Comparison of ENCODE assay signal across 32 mouse cellular contexts in the genomic region with DNA sequence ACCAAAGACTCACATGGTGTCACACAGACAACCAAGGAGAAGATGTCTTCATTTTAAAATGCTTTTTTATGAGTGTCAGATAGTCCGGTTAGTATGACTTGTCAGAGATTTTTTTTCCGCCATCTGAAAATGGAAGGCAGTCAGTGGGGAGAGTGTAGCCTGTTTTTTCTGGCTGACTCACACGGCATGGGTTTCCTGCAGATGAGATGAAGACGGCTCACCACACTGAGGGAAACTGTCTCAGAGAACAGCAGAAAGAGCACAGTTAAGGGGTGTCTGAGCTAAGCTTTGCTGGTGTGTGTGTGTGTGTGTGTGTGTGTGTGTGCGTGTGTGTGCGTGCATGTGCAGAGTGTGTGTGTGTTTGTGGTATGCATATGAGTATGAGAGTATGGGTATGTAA. TPM values are rescaled to one million over a fixed set of nuclear protein-coding genes. Genes with fewer than 3 reads are reported as not detected.
DNase-seq lines count a peak whose midpoint lies in the region; ATAC-seq and TF ChIP-seq lines count a peak whose summit lies in the region.
"Had no signal": no experiment of that assay in that cellular context is flagged by ENCODE, and none has a peak within 500 bp of the region (broad histone marks: within the 10 kb centered on the region; RNA-seq: fewer than 3 reads in every experiment).

No protein-coding gene starts in this region.

- ATAC-seq in forebrain, postnatal 0 days = peak; percentile 56
- ATAC-seq in forebrain, embryonic 14.5 days = no peak
- ATAC-seq in megakaryocyte, adult 5-6 weeks (ENCODE audit: poor library complexity, severe bottlenecking) = no peak
- ATAC-seq in limb, embryonic 11.5 days (ENCODE audit: insufficient number of reproducible peaks, low FRiP score, low TSS enrichment, low read depth) = no peak
- ATAC-seq: forebrain, embryonic 13.5 days; intestine, embryonic 15.5 days; lung, postnatal 0 days; Patski had no signal

- H3K4me2 ChIP-seq in forebrain, postnatal 0 days (ENCODE audit: low read depth) = no peak overlapping the region
- no peak overlapping the region for H3K4me2 ChIP-seq in forebrain, embryonic 14.5 days (ENCODE audit: low read length)
- no peak overlapping the region for H3K4me2 ChIP-seq in limb, embryonic 11.5 days (ENCODE audit: low read depth, severe bottlenecking)
- H3K4me2 ChIP-seq: forebrain, embryonic 13.5 days; heart, embryonic 12.5 days; hindbrain, embryonic 15.5 days; intestine, embryonic 15.5 days; limb, embryonic 15.5 days; liver, embryonic 13.5 days; midbrain, embryonic 11.5 days had no signal

- no peak for TF ChIP-seq CTCF in forebrain, postnatal 0 days (IDR thresholded peaks at IDR 0.05; ENCODE audit: low read depth)

- no peak for DNase-seq in forebrain, postnatal 0 days
- no peak for DNase-seq in forebrain, embryonic 14.5 days (ENCODE audit: low spot score)
- peak; percentile 36 for DNase-seq in brain, adult 2 months (ENCODE audit: low read depth, low spot score)
- no peak for DNase-seq in limb, embryonic 11.5 days (ENCODE audit: low spot score)
- no peak for DNase-seq in left cerebral cortex, adult 9 months (ENCODE audit: low spot score in 2 of 2)
- DNase-seq: adrenal gland, postnatal 10 days; cerebellum, adult 11 months; cerebellum, adult 9-10 months; cerebellum, postnatal 36 days; embryo, embryonic 11 days; gastrocnemius, postnatal 25 days; heart, adult 18-20 months; heart, postnatal 4 days; kidney, adult 8-10 months; kidney, postnatal 14 days; liver, embryonic 13.5 days; lung, adult 18-20 months; lung, postnatal 4 days; spleen, adult 18-20 months; thymus, postnatal 14 days had no signal

- H3K9ac ChIP-seq in forebrain, postnatal 0 days = no peak overlapping the region
- H3K9ac ChIP-seq in forebrain, embryonic 14.5 days (ENCODE audit: low read length) = no peak overlapping the region
- no peak overlapping the region for H3K9ac ChIP-seq in limb, embryonic 11.5 days (ENCODE audit: low read length)
- H3K9ac ChIP-seq: forebrain, embryonic 13.5 days; heart, embryonic 12.5 days; hindbrain, embryonic 15.5 days; intestine, embryonic 15.5 days; limb, embryonic 15.5 days; liver, embryonic 13.5 days had no signal

- no peaks in the 10 kb centered on the region for H3K36me3 ChIP-seq in forebrain, postnatal 0 days (ENCODE audit: insufficient read depth)
- no peaks in the 10 kb centered on the region for H3K36me3 ChIP-seq in forebrain, embryonic 14.5 days (ENCODE audit: control insufficient read depth, insufficient read depth, low read length)
- H3K36me3 ChIP-seq in megakaryocyte, embryonic 14.5 days (replicated peaks; ENCODE audit: low read length) = no peaks in the 10 kb centered on the region
- H3K36me3 ChIP-seq in limb, embryonic 11.5 days (ENCODE audit: control insufficient read depth, insufficient read depth, low read length) = no peaks in the 10 kb centered on the region
- H3K36me3 ChIP-seq: G1E; heart, embryonic 12.5 days; hindbrain, embryonic 15.5 days; intestine, embryonic 15.5 days; limb, embryonic 15.5 days; liver, embryonic 13.5 days had no signal

- H3K4me3 ChIP-seq in forebrain, postnatal 0 days (ENCODE audit: low read depth, low read length) = no peak overlapping the region
- no peak overlapping the region for H3K4me3 ChIP-seq in forebrain, embryonic 14.5 days (ENCODE audit: low read depth, low read length)
- H3K4me3 ChIP-seq in megakaryocyte, embryonic 14.5 days (replicated peaks) = peak overlapping the region; percentile 28
- H3K4me3 ChIP-seq in limb, embryonic 11.5 days (ENCODE audit: low read depth, low read length) = no peak overlapping the region
- H3K4me3 ChIP-seq: forebrain, embryonic 13.5 days; heart, embryonic 12.5 days; hindbrain, embryonic 15.5 days; intestine, embryonic 15.5 days; left cerebral cortex, adult 2 months; limb, embryonic 15.5 days; liver, embryonic 13.5 days had no signal

- no peaks in the 10 kb centered on the region for H3K4me1 ChIP-seq in forebrain, postnatal 0 days (ENCODE audit: insufficient read depth)
- H3K4me1 ChIP-seq in forebrain, embryonic 14.5 days (ENCODE audit: control insufficient read depth, insufficient read depth, low read length) = no peaks in the 10 kb centered on the region
- H3K4me1 ChIP-seq in megakaryocyte, embryonic 14.5 days = peaks cover 3% of the 10 kb centered on the region; the same call in 1 of the 2 replicates
- peaks cover 32% of the 10 kb centered on the region for H3K4me1 ChIP-seq in limb, embryonic 11.5 days (ENCODE audit: control insufficient read depth, insufficient read depth, low read length)
- H3K4me1 ChIP-seq: forebrain, embryonic 13.5 days; hindbrain, embryonic 15.5 days had no signal

- H3K27ac ChIP-seq in forebrain, postnatal 0 days (ENCODE audit: low read depth, low read length) = no peak overlapping the region
- H3K27ac ChIP-seq in forebrain, embryonic 14.5 days (ENCODE audit: low read depth, low read length) = no peak overlapping the region
- H3K27ac ChIP-seq in limb, embryonic 11.5 days (replicated peaks; ENCODE audit: low read depth, low read length) = 0 out of 2 replicates have a peak overlapping the region, but pooled peaks have one; percentile 30
- H3K27ac ChIP-seq: forebrain, embryonic 13.5 days; hindbrain, embryonic 15.5 days; intestine, embryonic 15.5 days; left cerebral cortex, adult 2 months; limb, embryonic 15.5 days; liver, embryonic 13.5 days had no signal

- H3K27me3 ChIP-seq in forebrain, postnatal 0 days (ENCODE audit: insufficient read depth, low read length) = no peaks in the 10 kb centered on the region
- H3K27me3 ChIP-seq in forebrain, embryonic 14.5 days (replicated peaks; ENCODE audit: control insufficient read depth, insufficient read depth, low read length) = no peaks in the 10 kb centered on the region
- H3K27me3 ChIP-seq in megakaryocyte, embryonic 14.5 days (replicated peaks) = peaks cover 2% of the 10 kb centered on the region
- H3K27me3 ChIP-seq in limb, embryonic 11.5 days (ENCODE audit: control insufficient read depth, insufficient read depth, low read length) = no peaks in the 10 kb centered on the region
- H3K27me3 ChIP-seq: forebrain, embryonic 13.5 days; heart, embryonic 12.5 days; hindbrain, embryonic 15.5 days; intestine, embryonic 15.5 days; limb, embryonic 15.5 days; liver, embryonic 13.5 days; Patski had no signal

- WGBS in forebrain, postnatal 0 days = 79% methylated on average over 6 of the region's 6 CpGs
- 84% methylated on average over 6 of the region's 6 CpGs for WGBS in forebrain, embryonic 14.5 days
- 70% methylated on average over 6 of the region's 6 CpGs for WGBS in limb, embryonic 11.5 days

- H3K9me3 ChIP-seq in forebrain, postnatal 0 days (ENCODE audit: low read length) = no peaks in the 10 kb centered on the region
- H3K9me3 ChIP-seq in forebrain, embryonic 14.5 days (replicated peaks; ENCODE audit: control insufficient read depth, low read length) = no peaks in the 10 kb centered on the region
- H3K9me3 ChIP-seq in megakaryocyte, embryonic 14.5 days = no peaks in the 10 kb centered on the region
- no peaks in the 10 kb centered on the region for H3K9me3 ChIP-seq in limb, embryonic 11.5 days (ENCODE audit: control insufficient read depth, low read length)
- H3K9me3 ChIP-seq: forebrain, embryonic 13.5 days; G1E; heart, embryonic 12.5 days; hindbrain, embryonic 15.5 days; intestine, embryonic 15.5 days; limb, embryonic 15.5 days; liver, embryonic 13.5 days had no signal

RNA-seq across cellular contexts. Expression of a gene that starts 36.6 kb away (rescaled TPM):
- 23.6 and 31.1 TPM in 2 replicates for total RNA-seq in forebrain, postnatal 0 days (2014; rRNA removed)
- polyA plus RNA-seq in forebrain, postnatal 0 days (2015; fragmentation: Nextera tagmentation; extraction: Ambion mirVana) = 14.9 and 19.2 TPM in 2 replicates
- polyA plus RNA-seq in forebrain, embryonic 14.5 days (2014; fragmentation: Nextera tagmentation; extraction: Ambion mirVana) = 26.4 and 29.5 TPM in 2 replicates
- 2.9 and 8.8 TPM in 2 replicates for polyA plus RNA-seq in megakaryocyte, embryonic 14.5 days (2012; ENCODE audit: insufficient read depth, low replicate concordance)
- 15.5 and 18.5 TPM in 2 replicates for total RNA-seq in megakaryocyte, adult 5-6 weeks (2015)
- total RNA-seq in megakaryocyte, adult 5-6 weeks (2017) = 12.1 and 13.9 TPM in 2 replicates
- polyA plus RNA-seq in limb, embryonic 11.5 days (2014; fragmentation: Nextera tagmentation; extraction: Ambion mirVana) = 54.7 and 58.3 TPM in 2 replicates
